Mouse (Mus musculus): ENCODE data around the gene Adamts1. TPM values are rescaled to one million over a fixed set of nuclear protein-coding genes. Genes with fewer than 3 reads are reported as not detected.
A peak's percentile ranks its signal among the peaks of the same experiment; 100 is the strongest.

Gene Adamts1
- polyA plus RNA-seq (2015; fragmentation: Nextera tagmentation; extraction: Ambion mirVana): 2.3 and 3.2 TPM in 2 replicates

DNA sequence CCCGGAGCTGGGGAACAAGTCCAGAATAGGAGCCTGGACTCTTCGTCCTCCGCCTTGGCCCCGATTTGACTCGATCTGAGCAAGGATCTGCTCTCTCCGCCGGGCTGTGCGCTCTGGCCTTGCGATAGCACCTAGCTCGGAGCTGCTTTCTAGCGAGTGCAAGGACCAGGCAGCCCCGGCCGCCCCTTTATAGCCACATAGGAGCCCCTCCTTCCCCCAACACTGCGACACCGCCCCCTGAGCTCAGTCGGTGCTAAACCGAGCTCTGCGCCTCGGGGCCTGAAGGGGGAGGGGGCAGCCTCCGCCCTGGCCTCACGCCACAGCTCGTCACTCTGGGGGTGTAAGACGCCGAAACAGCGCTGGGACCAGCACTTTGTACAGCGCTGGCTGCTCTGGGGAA, at the start of gene Adamts1:
TSS of gene Adamts1 (minus strand) at position 160 of the 400 bp plus-strand sequence.
- no peak for DNase-seq (ENCODE audit: low spot score)

DNA sequence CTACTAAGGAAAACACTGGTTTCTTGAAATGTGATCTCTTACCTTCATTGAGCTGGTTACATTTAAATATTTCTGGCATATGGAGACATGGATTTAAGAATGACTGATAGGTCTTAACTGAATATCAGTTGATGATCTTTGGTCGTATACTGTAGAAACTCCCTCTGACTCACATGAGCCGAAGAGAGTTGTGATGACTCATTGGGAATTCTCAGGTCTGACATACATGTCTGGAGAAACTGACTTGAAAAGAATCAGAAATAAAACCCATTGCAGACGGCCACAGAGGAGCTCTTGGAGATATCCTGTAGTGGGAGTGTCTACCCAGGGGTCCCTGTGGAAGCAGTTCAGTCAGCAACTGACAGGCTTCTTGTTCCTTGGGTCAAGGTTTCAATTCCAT, 24.2 kb upstream of the Adamts1 start:
- DNase-seq (ENCODE audit: low spot score): no peak

DNA sequence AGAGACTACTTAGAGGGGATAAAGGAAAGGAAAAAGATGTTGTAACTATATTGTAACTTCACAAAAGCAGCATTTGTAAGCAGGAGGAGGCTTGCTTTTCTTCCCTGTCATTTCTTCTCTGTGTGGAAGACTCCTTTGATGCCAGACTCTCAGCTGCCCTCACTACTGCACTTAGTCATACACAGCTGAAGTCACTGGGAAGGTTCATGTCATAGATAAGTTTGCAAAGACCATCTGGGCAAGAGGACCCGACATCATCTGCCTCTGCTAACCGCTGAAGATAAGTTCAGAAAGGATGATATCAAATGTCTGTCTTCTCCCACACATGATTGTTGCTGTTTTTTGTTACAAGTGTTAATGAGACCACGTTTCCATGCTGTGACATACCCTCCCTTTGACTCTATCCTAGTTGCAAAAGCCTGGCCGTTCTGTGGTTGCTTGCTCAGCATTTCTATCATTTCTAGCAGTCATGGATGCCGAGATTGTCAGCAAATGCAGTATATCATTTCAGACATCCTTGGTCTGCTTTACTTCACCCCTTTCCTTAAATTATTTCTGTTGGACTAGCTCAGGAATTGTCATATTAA, 19.5 kb upstream of the Adamts1 start:
- no peak for DNase-seq (ENCODE audit: low spot score)

DNA sequence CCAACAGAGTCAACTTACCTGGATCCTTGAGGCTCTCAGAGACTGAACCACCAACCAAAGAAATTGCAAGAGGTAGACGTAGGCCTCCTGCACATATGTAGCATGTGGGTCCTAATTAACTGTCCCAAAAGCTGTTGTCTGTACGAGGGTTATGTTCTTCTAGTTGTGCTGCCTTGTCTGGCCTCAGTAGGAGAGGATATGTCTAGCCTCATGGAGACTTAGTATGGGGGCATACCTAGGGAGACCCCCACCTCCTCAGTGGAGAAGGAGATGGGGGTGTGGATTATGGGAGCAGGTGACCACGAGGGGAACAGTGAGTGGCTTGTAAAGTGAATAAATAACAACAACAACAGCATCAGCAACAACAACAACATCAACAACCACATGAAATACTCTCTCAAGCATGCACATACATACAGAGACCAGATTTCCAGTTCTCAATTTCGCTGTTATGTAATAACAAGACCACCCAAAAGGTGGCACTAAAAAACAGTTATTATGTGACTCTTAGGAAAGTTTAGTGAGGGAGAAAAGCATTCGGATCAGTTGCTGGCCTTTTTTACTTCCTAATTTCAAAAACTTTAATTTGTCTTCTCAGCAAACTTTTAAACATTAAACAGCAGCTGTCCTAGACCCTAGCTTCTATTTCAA, 17.0 kb upstream of the Adamts1 start:
- DNase-seq (ENCODE audit: low spot score): no peak

DNA sequence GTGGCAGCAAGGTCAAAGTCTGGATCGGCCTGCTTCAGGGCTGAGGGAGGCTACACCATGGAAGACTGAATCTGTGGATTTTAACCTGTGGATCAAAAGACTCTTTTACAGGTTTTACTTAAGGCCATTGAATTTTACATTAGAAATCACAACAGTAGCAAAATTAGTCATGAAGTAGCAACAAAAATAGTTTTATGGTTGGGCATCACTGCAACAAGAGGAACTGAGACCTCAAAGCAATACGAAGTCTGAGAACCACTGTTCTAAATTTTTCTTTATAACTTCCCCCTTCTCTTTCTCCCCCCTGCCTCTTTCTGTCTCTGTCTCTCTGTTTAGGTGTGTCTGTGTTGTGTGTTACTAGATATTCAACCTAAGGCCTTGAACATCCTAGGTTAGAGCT, 11.2 kb upstream of the Adamts1 start:
- no peak for DNase-seq (ENCODE audit: low spot score)

DNA sequence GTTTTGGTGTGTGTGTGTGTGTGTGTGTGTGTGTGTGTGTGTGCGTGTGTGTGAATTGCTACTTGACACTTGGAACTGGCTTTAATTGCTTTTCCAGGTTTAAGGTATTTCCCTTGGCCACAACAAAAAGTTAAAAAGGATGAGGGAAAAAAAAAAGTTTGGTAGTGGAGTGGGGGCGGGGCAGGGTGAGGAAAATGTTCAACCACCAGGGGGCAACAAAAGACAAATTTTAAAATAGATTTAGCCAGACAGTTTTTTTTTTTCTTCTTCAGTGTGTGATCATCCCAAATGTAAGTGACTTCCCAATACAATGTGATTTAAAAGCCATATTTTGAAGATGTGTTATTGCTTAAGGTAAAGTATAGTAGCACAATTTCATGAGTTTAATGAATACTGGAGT, 4.7 kb upstream of the Adamts1 start:
- peak; percentile 11 for DNase-seq (ENCODE audit: low spot score)

DNA sequence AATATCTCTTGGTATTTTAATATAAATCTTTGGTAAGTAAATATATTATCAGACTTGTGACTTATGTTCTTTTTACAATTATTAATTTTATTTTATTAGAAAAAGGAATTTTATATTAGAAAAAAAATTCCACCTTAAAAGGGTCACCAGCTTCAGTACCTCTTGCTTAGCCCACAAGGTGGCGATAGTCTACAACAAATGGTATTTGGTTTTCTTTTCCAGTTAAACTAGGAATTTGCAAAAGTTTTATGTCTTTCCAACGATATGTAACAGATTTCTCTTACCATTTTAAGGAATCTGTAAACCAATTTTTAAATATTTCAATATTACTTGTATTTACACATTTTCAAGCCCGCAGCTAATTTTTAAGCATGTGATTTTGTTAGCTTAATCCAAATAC, 4.2 kb upstream of the Adamts1 start:
- peak; percentile 19 for DNase-seq (ENCODE audit: low spot score)

DNA sequence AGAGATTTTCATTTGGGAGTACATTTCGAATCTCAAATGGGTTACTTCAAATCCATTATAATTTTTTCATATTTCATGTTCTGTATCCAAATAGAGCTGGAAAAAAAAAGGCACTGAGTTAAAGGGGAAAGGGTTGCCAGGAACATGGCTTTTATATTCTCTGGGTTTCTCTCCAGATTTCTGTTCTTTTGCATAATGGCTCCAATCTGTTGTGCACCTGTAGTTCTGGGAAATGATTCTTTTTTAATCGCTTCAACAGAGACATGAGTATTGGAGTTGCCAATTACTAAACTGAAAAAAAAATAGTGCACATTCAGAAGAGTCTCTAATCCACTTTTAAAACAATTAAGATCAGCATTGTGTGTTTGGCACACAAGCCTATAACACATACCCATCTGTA, 2.7 kb upstream of the Adamts1 start:
- no peak for DNase-seq (ENCODE audit: low spot score)

DNA sequence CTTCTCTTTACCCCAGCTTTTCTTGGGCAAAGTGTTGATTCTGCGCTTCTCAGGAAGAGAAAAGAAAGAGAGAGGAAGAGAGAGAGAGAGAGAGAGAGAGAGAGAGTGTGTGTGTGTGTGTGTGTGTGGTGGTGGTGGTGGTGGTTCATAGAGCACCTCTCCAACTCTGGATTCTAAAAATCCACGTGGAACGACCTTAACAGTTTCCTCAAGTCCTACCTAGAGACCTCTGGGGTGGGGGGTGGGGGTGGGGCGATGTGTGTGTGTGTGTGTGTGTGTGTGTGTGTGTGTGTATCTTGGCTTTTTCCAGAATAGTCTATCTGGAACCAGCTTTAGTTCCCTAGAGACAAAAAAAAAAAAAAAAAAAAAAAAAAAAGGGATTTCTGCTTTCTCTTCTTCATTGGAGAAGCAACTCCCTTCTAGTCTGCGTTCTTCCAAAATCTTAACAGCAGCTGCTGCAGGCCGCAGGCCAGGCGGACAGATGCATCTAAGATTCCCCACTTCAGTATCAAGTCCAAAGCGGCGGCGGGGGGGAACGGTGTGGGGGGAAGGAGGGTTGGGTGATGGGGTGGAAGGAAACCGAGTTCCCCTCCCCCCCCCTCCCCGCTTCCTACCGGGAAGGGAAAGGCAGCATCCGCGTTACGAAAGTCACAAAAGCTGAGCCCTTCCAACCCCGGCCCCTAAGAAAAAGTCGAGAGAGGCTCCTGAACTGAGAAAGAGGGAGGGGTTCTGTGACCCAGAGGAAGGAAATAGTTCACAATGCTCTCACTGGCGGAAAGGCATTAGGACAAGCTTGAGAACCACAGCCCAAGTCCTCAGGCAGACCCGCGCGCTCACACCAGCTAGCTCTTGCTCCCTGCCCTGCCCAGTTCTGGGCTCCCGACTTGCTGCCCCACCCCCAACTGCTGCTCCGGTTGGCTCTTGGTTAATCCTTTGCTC, 969 bp upstream of the Adamts1 start:
- no peak for DNase-seq (ENCODE audit: low spot score)

DNA sequence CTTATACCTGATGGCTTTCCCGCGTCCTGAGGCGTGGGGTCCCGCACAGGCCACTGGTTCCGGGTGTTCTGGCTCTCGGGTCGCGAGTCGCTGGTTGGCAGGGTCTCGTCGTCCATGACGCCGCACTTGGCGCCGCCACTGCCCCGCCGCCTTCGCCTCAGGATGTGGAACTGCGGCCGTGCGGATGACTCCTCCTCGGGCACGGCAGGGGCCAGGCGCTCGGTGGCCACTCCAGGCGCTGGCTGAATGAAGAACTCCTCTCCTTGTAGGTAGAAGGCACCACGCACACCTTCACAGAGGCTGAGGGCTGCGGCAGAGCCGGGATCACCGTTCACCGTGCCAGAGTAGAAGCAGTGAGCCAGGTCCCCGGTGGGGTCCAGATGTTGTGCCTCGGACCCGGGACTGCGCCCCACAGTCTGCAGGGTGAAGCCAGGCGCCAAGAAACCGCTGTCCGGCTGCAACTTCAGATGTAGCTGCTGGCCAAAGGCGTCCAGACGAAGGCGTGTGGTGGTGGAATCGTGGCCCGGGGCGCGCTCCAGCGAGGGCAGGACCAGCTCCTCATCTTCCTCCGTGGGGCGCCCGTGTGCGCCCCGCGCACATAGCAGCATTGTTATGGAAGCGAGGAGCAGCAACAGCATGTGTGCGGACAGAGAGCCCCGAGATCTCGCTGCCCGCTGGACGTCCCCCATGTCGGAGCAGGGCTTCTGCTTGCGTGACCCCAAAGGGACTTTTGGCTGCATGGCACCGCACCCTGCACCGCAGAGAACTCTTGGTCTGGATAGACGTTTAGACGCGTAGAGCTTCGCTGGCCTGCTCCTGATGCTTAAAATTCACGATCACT, 722 bp downstream of the Adamts1 start:
- DNase-seq (ENCODE audit: low spot score): no peak

DNA sequence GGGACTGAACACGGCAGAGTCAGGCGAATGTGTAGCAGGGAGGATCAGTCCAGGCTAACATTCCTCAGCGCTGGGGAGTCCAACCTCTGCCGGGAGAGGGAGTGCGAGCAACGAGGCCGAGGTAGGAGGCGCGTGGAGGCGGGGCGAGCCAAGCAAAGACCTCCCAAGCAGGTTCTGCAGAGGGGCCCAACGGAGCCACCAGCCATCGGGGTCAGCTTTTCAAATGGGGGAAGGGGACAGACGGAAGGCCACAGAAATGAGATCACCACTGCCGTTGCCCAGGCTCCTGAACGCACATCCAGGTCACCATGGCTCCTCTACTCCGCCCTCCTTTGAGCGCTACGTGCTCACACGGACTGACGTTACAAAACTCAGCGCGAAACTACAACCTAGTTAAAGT, 1.7 kb downstream of the Adamts1 start:
- DNase-seq (ENCODE audit: low spot score): no peak

DNA sequence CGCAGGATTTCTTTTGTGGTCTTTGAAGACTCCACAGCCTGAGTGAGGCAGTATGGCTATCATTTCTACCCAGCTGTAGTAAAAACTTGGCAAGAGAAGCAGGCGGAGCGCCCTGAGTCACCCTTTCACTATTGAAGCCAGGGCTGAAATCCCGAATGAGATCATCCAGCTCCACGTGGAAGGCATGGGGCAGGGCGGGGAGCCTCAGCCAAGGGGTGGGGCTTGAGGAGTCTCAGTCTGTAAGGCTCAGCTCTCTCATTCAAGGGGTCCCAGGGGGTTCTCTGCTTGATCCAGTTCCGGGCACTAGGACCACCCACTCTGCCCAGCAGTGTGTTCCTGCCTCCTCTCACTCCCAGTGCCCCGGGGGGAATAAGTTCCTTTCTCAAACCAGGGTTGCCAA, 2.2 kb downstream of the Adamts1 start:
- DNase-seq (ENCODE audit: low spot score): no peak

DNA sequence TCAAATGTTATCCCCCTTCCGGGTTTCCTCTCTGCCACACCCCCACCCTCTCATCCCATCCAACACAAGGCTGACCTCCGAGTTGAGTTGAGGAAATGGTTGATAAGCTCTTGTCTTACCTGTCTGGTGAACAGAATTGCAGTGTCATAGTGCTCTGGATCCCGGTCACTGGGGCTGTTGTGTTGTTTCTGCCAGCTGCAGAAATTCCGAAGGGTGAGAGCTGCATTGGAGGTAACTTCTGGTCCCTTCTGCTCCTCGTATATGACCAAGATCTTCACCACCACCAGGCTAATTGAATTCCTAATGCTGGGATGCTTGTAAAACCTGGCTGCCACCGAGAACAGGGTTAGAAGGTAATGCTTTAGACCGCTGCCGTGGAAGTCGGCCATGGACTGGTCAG, 2.9 kb downstream of the Adamts1 start:
- no peak for DNase-seq (ENCODE audit: low spot score)

DNA sequence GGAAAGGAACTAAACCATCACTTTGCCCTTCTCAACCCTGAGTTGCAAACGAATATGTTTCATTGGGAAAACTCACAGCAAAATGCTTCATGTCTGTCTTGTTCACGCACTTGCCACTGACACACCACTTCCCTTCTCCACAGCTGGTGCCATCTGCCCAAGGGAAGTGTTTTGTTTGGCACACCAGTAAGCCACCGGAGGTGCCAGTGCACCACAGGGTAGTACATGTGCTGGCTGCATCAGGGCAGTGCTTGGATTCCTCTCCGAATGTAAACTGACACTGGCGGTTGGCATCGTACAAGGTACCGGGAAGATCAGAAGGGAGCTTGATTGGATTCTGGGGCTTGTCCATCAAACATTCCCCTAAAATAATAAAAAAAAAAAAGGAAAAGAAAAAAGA, 4.6 kb downstream of the Adamts1 start:
- DNase-seq (ENCODE audit: low spot score): no peak

DNA sequence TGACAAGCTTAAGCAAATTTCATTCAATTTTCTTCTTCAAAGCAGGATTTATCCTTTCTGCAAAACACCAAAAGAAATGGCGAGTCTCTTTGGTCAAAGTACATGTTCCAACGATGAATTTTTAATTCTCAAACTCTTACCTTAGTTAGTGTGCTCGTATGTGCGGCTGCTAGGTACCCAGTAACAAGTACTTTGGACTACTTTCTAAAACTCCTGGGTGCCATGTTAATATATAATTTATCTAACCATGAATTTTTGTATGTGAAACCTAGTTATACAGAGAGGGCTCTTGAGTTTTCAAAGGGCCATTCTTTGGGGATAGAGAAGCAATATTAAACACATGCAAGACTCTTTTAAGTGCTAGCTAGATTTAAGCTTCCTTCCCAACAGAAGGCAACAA, 5.8 kb downstream of the Adamts1 start:
- no peak for DNase-seq (ENCODE audit: low spot score)

DNA sequence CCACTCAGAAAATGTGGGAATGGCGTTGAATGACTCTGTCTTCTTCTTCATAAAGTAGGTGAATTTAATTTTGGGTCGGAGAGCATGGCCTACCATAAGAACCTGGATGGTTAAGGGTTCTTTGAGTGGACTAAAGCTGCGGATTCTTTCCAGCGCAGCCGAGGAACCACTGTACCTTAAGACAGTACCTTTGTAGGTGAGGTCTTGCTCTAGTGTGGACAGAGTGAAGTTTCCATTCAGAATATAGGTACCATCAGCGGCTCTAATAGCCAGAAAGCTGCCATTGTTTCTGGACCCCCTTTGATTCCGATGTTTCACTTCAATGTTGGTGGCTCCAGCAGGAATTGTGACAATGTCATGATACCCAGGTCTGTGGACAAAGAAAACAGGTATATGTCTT, 7.2 kb downstream of the Adamts1 start:
- DNase-seq (ENCODE audit: low spot score): no peak

DNA sequence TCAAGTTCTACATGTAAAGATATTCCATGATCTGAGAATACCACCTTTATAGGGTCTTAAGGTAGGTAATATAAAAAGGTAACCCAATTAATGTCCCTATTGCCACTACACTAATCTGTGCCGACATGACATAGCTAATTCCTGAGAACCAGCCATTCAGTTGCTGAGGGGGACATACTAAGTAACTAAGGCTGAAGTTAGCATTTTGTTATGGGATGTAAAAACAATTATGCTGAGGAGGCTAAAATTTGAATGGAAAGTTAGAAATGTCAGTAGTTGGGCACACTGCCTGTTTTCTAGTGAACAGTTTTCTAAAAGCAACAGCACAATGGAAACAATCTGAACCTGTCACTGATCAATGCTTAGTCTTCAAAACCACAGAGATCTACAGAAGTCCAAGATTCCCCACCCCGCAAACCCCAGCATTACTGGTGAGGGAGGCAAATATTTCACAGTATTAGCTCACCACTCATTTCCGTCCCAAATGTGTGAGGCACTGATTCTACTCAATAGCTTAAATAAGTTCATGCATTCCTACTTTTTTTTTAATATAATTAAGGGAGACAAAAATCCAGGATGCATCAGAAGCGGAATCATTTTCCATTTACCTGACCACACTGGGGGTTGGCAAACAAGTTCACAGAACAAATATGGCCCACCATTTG, 9.6 kb downstream of the Adamts1 start:
- no peak for DNase-seq (ENCODE audit: low spot score)

DNA sequence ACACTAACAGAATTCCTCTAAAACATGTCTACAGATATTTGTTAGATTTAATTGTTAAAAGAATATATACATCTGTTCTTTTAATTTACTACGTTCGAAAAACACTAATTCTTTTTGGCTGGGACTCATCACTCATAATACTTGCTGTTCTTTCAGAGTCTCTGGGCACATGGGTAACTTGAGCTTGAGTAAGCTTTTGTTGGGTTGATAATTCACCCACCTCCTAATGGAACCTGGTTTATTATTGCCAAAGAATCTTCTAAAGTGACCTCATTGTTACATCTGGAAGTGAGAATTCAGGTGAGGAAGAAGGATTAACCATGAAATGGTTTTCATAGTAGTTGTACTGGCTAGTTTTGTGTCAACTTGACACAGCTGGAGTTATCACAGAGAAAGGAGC, 21.8 kb downstream of the Adamts1 start:
- DNase-seq (ENCODE audit: low spot score): no peak

DNA sequence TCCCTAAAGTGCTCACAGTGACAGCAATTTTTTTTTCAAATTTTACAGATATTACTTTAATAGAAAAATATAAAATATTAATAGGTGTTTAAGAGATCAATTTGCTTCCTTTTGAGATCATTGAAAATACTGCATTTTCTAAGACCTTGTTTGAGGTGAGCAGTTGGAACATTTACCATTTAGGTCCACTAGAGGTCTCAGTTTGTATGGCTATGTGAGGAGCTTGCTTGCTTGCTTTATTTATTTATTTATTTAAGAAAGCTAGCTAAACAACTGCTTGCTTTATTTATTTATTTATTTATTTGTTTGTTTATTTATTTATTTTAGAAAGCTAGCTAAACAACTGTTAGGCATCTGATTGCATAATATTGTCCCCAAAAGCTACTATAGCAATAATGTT, 23.1 kb downstream of the Adamts1 start:
- no peak for DNase-seq (ENCODE audit: low spot score)

DNA sequence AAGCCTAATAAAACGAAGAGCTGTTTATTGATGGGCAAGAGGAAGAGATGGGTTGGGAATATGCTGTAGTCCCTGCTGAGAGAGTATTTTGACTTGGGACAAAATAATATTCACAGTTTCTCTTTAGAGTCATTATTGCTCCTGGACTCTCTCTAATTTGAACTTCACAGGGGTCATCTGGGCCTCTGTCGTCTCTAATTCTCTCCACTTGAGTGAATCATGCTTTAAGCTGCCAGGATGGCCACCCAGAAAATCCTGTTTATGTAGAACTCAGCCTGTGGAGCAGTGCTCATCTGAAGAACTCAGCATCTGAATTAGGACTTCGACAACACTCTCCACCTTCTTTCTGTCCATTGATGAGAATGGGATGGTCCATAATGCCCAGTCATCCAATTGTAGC, 30.6 kb downstream of the Adamts1 start:
- no peak for DNase-seq (ENCODE audit: low spot score)

DNA sequence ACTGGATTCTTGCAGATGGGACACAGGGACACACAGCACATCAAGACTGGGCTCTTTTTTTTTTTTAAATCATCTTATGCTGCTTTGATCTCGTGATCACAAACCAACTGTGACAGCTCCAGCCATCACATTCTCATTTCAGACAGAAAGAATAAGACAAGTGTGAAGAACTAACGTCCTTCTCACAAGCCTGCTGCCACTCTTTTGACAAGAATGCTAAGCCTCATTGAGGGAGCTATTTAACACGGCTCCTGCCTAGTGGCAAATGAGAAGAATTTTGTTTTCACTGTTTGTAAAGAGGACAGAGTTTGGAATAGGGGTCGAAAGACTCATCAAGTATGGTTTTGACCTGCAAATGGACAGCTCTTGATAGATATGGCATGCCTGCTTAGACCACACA, 35.6 kb downstream of the Adamts1 start:
- no peak for DNase-seq (ENCODE audit: low spot score)
